Mouse (Mus musculus) T-cell, adult 2 months (primary cell): Measurements from ENCODE around the gene Crb1.
"Not testable (repeated sequence)": the region's sequence is repeated elsewhere in the genome, so short reads cannot be mapped to it uniquely, and the experiment has no call there.

ENCODE experiments used
- DNase-seq: peaks from one replicate; pipeline ENCODE4 v3.0.0; 2022; ENCODE audit warnings: low spot score

Gene Crb1

GRCm38 (mm10) chr1:139328811-139329210, 48.1 kb downstream of the Crb1 start:
- no peak for DNase-seq

GRCm38 (mm10) chr1:139328286-139328685, 48.6 kb downstream of the Crb1 start:
- DNase-seq, result no peak

GRCm38 (mm10) chr1:139325378-139325777, 51.5 kb downstream of the Crb1 start:
- DNase-seq, result no peak

GRCm38 (mm10) chr1:139319798-139320197, 57.1 kb downstream of the Crb1 start:
- no peak for DNase-seq

GRCm38 (mm10) chr1:139314297-139314874, 62.5 kb downstream of the Crb1 start:
- no peak for DNase-seq

- DNase-seq, result no peak
Measured at GRCm38 (mm10) chr1:139308915-139309314, 68.0 kb downstream of the Crb1 start.

GRCm38 (mm10) chr1:139302519-139302918, 74.4 kb downstream of the Crb1 start:
- DNase-seq, result not testable (repeated sequence)

GRCm38 (mm10) chr1:139301830-139302229, 75.1 kb downstream of the Crb1 start:
- DNase-seq, result no peak

GRCm38 (mm10) chr1:139292023-139292422, 84.9 kb downstream of the Crb1 start:
- DNase-seq, result no peak

GRCm38 (mm10) chr1:139291593-139291992, 85.3 kb downstream of the Crb1 start:
- DNase-seq, result no peak

GRCm38 (mm10) chr1:139276619-139277320, 100.1 kb downstream of the Crb1 start:
- no peak for DNase-seq

GRCm38 (mm10) chr1:139267844-139268243, 109.1 kb downstream of the Crb1 start:
- peak; percentile 37 for DNase-seq

- DNase-seq, result no peak
Measured at GRCm38 (mm10) chr1:139264245-139264644, 112.7 kb downstream of the Crb1 start.

- DNase-seq, result no peak
Measured at GRCm38 (mm10) chr1:139263158-139263557, 113.7 kb downstream of the Crb1 start.

- DNase-seq, result no peak
Measured at GRCm38 (mm10) chr1:139255581-139255980, 121.3 kb downstream of the Crb1 start.

- DNase-seq, result no peak
Measured at GRCm38 (mm10) chr1:139252041-139252440, 124.9 kb downstream of the Crb1 start.

- no peak for DNase-seq
Measured at GRCm38 (mm10) chr1:139249159-139249558, 127.7 kb downstream of the Crb1 start.

- no peak for DNase-seq
Measured at GRCm38 (mm10) chr1:139246723-139247380, 130.0 kb downstream of the Crb1 start.

GRCm38 (mm10) chr1:139236794-139237193, 140.1 kb downstream of the Crb1 start:
- DNase-seq, result no peak

- no peak for DNase-seq
Measured at GRCm38 (mm10) chr1:139234611-139235568, 142.0 kb downstream of the Crb1 start.

- no peak for DNase-seq
Measured at GRCm38 (mm10) chr1:139232636-139233035, 144.3 kb downstream of the Crb1 start.

GRCm38 (mm10) chr1:139224309-139224949, 152.5 kb downstream of the Crb1 start:
- DNase-seq, result no peak
